Mouse (Mus musculus): ENCODE results near the gene C5ar2. TPM values are rescaled to one million over a fixed set of nuclear protein-coding genes. Genes with fewer than 3 reads are reported as not detected.

Gene C5ar2
- 0.40 and 0.46 TPM in 2 replicates for polyA plus RNA-seq (2012; ENCODE audit: insufficient read depth, insufficient read length, missing spikeins)

DNA sequence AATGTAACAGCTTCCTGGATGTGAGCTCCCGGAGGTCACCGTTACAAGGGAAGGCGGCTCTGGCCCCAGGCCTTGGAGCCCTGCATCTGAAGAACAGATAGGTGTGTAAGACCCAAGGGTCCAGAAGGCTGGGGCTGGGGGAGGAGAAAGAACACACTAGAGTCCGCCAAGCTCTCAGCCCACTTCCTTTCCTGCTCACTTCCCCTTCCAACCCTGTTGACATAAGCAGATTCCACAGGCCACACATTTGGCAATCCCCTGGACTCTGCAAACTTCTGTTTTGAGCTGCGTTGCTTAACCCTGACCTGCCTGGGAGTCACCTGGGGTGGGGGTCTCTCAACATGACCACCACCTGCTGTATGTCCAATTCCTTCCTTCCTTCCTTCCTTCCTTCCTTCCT is at the start of gene C5ar2:
Gene C5ar2, minus strand, starts transcription at position 88 of the 400 bp plus-strand sequence.
- Histone ChIP-seq H3K4me1 (ENCODE audit: control insufficient read depth, insufficient read depth, insufficient read length, low read length) (no peaks in the 10 kb centered on the region; the same call in 1 of the 2 replicates), H3K27ac (replicated peaks; ENCODE audit: low read depth, low read length) (peak within 1 kb of the TSS; percentile 74), H3K4me3 (ENCODE audit: insufficient read depth, low read depth, low read length) (no peak within 1 kb of the TSS)

GRCm38 (mm10) chr7:16287791-16288190 is 43.8 kb upstream of the C5ar2 start:
- no peak overlapping the region for H3K27ac ChIP-seq (replicated peaks; ENCODE audit: low read depth, low read length)
- H3K4me1 ChIP-seq (ENCODE audit: control insufficient read depth, insufficient read depth, insufficient read length, low read length): no peaks in the 10 kb centered on the region
- H3K4me3 ChIP-seq (ENCODE audit: insufficient read depth, low read depth, low read length): no peak overlapping the region

DNA sequence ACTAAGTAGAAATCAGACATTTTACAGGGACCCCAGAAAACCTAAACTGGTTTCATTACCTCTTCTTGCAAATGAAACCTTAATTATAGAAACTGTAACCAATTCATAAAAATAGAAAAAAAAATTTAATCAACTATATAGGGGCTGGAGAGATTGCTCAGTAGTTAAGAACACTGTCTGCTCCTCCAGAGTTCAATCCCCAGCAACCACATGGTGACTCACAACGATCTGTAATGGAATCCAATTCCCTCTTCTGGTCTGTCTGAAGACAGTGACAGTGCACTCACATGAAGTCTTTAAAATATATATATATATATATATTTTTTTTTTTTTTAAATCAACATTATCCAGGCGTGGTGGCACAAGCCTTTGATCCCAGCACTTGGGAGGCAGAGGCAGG is 43.1 kb upstream of the C5ar2 start:
- H3K4me1 ChIP-seq (ENCODE audit: control insufficient read depth, insufficient read depth, insufficient read length, low read length): no peaks in the 10 kb centered on the region
- H3K27ac ChIP-seq (replicated peaks; ENCODE audit: low read depth, low read length): peak overlapping the region; percentile 81
- peak overlapping the region; percentile 50 for H3K4me3 ChIP-seq (ENCODE audit: insufficient read depth, low read depth, low read length)

GRCm38 (mm10) chr7:16286026-16286961 is 42.3 kb upstream of the C5ar2 start, which contains the start of gene Ccdc9:
TSS of gene Ccdc9 (minus strand) at chr7:16286795.
- Histone ChIP-seq H3K4me1 (ENCODE audit: control insufficient read depth, insufficient read depth, insufficient read length, low read length) (no peaks in the 10 kb centered on the region), H3K27ac (replicated peaks; ENCODE audit: low read depth, low read length) (peak within 1 kb of the TSS; percentile 81), H3K4me3 (ENCODE audit: insufficient read depth, low read depth, low read length) (peak within 1 kb of the TSS; percentile 60)

DNA sequence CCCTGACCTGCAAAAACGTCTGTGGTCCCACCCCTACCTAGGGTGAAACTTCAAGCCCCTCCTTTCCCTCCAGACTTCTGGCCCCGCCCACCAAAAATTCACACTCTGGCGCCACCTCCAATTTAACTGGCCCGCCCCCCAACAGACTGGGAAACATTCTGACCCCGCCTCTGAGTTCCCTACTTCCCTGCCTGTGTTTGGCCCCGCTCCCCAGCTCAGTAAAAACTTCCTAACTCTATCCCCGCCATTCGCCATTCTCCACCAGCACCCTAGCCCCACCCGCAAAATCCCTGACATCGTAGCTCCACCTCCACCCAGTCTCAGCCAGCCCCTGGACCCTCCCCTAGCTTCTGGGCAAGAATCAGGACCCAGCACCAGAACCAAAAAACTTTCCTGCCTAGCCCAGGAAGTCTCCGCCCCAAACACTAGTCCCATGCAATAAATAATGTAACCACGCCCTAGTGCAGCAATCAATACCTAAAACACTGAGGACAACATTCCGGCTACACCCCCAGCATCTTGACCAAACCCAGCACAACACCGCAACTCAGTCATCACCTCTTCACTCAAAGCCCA is 41.6 kb upstream of the C5ar2 start:
- Histone ChIP-seq H3K4me1 (ENCODE audit: control insufficient read depth, insufficient read depth, insufficient read length, low read length) (no peaks in the 10 kb centered on the region), H3K27ac (replicated peaks; ENCODE audit: low read depth, low read length) (0 out of 2 replicates have a peak overlapping the region, but pooled peaks have one; percentile 50)

DNA sequence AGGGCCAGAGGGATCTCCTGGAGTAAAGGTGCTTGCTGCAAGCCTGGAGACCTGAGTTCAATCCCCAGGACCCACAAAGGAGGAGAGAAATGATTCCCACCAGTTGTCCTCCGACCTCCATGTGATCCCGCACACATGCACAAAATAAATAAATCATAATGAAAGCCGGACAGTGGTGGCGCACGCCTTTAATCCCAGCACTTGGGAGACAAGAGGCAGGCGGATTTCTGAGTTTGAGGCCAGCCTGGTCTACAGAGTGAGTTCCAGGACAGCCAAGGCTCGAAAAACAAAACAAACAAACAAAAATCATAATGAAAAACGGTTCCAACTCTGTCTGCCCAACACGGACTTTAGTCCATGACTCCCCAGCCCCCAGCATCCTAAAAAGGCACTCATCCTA is 41.0 kb upstream of the C5ar2 start:
- Histone ChIP-seq H3K27ac (replicated peaks; ENCODE audit: low read depth, low read length) (no peak overlapping the region), H3K4me1 (ENCODE audit: control insufficient read depth, insufficient read depth, insufficient read length, low read length) (no peaks in the 10 kb centered on the region), H3K4me3 (ENCODE audit: insufficient read depth, low read depth, low read length) (no peak overlapping the region)

More for the DNA sequence above, 41.6 kb upstream of the C5ar2 start:
- peak overlapping the region; percentile 60 for H3K4me3 ChIP-seq (ENCODE audit: insufficient read depth, low read depth, low read length)

GRCm38 (mm10) chr7:16284001-16284400 is 40.0 kb upstream of the C5ar2 start:
- Histone ChIP-seq H3K4me1 (ENCODE audit: control insufficient read depth, insufficient read depth, insufficient read length, low read length) (no peaks in the 10 kb centered on the region), H3K4me3 (ENCODE audit: insufficient read depth, low read depth, low read length) (no peak overlapping the region), H3K27ac (replicated peaks; ENCODE audit: low read depth, low read length) (no peak overlapping the region)

DNA sequence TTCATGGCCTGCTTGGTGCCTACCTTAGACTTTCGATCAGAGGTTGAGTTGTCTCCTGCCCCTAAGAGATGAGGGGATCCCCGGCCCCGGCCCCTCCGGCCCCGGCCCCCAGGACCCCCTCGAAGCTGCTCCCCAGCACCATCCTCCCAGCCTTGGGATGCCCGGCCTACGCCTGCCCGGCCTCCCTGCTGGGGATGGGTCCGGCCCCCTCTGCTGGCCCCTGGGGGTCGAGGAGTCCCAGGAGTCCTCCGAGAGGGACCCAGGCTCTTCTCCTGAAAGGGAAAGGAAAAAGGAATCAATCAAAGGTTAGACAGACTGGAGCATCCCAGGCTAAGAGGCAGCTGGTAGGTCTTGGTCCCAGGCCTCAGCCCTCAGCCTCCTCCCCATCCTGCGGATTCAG is 38.4 kb upstream of the C5ar2 start:
- no peak overlapping the region for H3K4me3 ChIP-seq (ENCODE audit: insufficient read depth, low read depth, low read length)
- H3K27ac ChIP-seq (replicated peaks; ENCODE audit: low read depth, low read length): no peak overlapping the region
- no peaks in the 10 kb centered on the region for H3K4me1 ChIP-seq (ENCODE audit: control insufficient read depth, insufficient read depth, insufficient read length, low read length)

- H3K27ac ChIP-seq (replicated peaks; ENCODE audit: low read depth, low read length): no peak overlapping the region
- no peaks in the 10 kb centered on the region for H3K4me1 ChIP-seq (ENCODE audit: control insufficient read depth, insufficient read depth, insufficient read length, low read length)
- H3K4me3 ChIP-seq (ENCODE audit: insufficient read depth, low read depth, low read length): no peak overlapping the region
These were observed 36.8 kb upstream of the C5ar2 start for GRCm38 (mm10) chr7:16280721-16281120.

DNA sequence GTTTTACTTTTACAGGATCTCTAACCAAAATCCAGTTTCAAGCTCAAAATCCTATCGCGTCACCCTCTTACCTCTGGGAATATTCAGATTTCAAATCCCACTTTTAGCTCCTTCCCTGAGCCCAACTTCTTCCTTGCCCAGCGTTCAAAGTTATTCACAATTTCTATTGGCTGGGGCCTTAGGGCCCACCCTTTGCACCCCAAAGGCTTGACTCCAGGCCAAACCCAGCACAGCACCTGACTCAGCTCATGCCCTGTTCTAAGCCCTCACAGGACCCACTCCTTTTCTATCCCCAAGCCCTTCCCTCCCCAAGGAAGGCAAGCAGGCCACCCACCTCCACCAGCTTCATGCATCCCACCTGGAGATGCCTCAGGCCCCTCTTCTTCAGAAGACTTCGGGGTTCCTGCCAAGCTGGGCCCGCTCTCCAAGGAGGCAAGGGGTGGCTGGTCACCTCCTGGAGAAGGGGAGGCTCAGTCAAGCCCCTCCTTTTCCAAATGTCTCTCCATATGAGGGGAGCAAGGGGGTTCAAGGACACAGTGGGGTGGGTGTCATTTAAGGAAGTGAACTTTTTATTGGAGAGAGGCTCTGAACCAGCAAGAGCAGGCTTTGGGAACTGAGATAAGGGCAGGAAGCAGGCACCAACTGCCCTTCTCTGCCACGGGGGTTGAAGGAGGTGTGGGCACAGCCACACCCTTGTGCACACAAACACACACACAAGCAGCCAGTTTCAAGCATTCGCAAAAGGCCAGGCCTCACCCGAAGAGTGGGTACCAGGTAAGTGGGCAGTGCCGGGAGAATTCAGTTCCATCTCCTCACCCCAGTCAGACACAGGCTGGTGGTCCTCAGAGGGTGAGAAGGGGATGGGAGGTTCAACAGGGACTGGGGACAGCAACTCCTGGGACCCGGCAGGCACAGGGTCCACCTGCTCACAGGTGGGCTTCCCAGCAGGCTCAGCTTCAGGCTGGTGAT is 31.3 kb upstream of the C5ar2 start:
- no peak overlapping the region for H3K4me3 ChIP-seq (ENCODE audit: insufficient read depth, low read depth, low read length)
- no peak overlapping the region for H3K27ac ChIP-seq (replicated peaks; ENCODE audit: low read depth, low read length)
- peaks cover 13% of the 10 kb centered on the region for H3K4me1 ChIP-seq (ENCODE audit: control insufficient read depth, insufficient read depth, insufficient read length, low read length)

DNA sequence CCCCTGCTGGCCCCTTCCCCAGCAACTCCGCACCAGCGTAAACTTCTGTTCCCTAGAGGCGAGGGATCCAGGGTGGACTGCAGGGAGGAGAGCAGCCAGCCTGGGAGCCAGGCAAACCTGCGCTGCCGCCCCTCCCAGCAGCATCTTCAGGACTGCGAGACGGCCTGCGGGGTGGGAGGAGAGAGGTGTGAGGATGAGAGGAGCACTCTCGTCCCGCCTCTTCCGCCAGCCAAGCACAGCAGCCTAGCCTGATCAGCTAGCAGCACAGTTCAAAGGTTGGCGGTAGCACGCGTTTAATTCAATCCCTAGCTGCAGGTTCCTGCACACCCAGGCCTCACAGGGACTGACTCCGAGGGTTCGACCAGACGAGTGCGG is 29.8 kb upstream of the C5ar2 start:
- Histone ChIP-seq H3K4me3 (ENCODE audit: insufficient read depth, low read depth, low read length) (peak overlapping the region; percentile 77), H3K4me1 (ENCODE audit: control insufficient read depth, insufficient read depth, insufficient read length, low read length) (peaks cover 13% of the 10 kb centered on the region), H3K27ac (replicated peaks; ENCODE audit: low read depth, low read length) (no peak overlapping the region)

- H3K27ac ChIP-seq (replicated peaks; ENCODE audit: low read depth, low read length): peak within 1 kb of the TSS; percentile 49
- H3K4me1 ChIP-seq (ENCODE audit: control insufficient read depth, insufficient read depth, insufficient read length, low read length): peaks cover 13% of the 10 kb centered on the region
- H3K4me3 ChIP-seq (ENCODE audit: insufficient read depth, low read depth, low read length): peak within 1 kb of the TSS; percentile 77
These were observed 29.3 kb upstream of the C5ar2 start, which contains the start of gene Inafm1 for GRCm38 (mm10) chr7:16273081-16273765. TSS of gene Inafm1 (minus strand) at chr7:16273617.

DNA sequence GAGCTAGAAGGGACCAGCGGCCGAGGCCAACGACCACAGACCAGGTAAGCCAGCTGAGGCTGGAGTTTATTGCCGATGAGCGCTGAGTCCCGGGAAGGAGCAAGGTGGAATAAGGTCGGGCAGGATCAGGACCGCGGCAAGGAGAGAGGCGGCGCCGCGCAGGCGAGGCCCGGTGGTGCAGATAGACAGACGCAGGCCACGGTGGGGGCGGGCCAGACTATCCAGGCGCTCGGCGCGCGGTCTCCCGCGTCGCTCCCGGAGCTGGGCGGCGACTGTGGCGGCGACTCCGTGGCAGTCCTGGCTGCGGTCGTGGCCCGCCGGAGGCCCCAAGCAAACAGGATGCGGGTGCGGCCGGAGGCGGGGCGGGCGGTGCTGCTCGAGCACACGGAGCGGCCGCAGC is 28.7 kb upstream of the C5ar2 start:
- peaks cover 13% of the 10 kb centered on the region for H3K4me1 ChIP-seq (ENCODE audit: control insufficient read depth, insufficient read depth, insufficient read length, low read length)
- H3K27ac ChIP-seq (replicated peaks; ENCODE audit: low read depth, low read length): peak overlapping the region; percentile 49
- H3K4me3 ChIP-seq (ENCODE audit: insufficient read depth, low read depth, low read length): peak overlapping the region; percentile 77

DNA sequence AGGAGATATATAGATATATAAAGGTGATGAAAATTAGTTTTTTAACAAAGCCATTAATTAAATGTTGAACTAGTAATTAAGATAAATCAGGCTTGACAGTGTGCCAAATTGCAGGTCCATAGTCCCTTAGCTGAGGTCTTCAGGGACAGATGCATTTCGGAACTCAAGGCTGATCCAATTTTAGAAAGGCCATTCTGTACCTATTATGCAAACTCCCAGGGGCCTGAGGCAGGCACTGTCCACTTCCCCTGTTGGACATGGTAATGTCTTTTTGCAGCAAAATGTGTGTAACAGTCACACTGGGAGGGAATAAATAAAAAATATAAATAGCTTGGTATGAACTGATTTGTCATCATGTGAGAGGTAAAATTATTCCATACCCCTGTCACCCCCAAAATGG is 27.2 kb upstream of the C5ar2 start:
- Histone ChIP-seq H3K27ac (replicated peaks; ENCODE audit: low read depth, low read length) (no peak overlapping the region), H3K4me3 (ENCODE audit: insufficient read depth, low read depth, low read length) (no peak overlapping the region), H3K4me1 (ENCODE audit: control insufficient read depth, insufficient read depth, insufficient read length, low read length) (peaks cover 13% of the 10 kb centered on the region)
